25 mouse cellular contexts compared by ENCODE assay signal in the genomic region with DNA sequence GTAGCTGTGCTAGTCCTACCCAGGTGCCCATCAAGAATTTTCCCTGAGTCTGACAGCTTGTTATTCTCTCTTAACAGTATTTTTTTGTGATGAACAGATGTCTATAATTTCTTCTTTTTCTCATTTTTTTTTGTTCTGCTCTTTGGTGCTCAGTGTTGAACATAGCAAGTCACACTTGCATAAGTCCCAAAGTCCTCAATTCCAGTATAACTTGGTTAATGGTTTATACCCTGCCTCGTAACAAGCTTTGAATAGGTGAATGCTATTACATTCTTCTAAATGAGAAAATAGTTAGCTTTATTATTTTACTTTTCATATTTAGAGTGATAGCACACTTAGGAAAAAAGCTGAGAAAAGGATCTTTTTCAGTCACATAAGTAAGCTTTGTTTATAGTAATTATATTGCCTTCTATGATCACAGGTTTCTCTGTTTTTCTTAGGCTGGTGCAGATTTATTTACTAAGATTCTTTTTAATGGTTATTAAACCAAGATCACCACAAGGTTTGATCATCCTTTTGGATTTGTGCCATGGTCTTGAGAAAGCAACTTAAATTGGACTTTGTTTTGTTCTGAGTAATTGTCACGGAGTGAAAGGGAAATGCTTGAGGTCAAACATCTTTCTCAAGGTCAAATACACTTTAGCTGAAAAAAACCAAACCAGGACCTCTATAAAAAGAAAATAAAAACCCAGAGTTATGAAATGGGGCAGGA. TPM values are rescaled to one million over a fixed set of nuclear protein-coding genes. Genes with fewer than 3 reads are reported as not detected.
"Had no signal": no experiment of that assay in that cellular context is flagged by ENCODE, and none has a peak within 500 bp of the region (broad histone marks: within the 10 kb centered on the region; RNA-seq: fewer than 3 reads in every experiment).

No protein-coding gene starts in this region.

- H3K9ac ChIP-seq: lung, embryonic 14.5 days; midbrain, embryonic 12.5 days; neural tube, embryonic 13.5 days; neural tube, embryonic 15.5 days had no signal

- ATAC-seq: midbrain, embryonic 16.5 days had no signal

- H3K4me2 ChIP-seq: lung, embryonic 14.5 days; midbrain, embryonic 12.5 days; neural tube, embryonic 13.5 days; neural tube, embryonic 15.5 days had no signal

- H3K27me3 ChIP-seq: midbrain, embryonic 12.5 days; neural tube, embryonic 13.5 days; neural tube, embryonic 15.5 days had no signal

- H3K4me3 ChIP-seq: midbrain, embryonic 10.5 days; midbrain, embryonic 12.5 days; myocyte; neural tube, embryonic 13.5 days; neural tube, embryonic 15.5 days had no signal

- H3K9me3 ChIP-seq: midbrain, embryonic 10.5 days; midbrain, embryonic 12.5 days; neural tube, embryonic 13.5 days; neural tube, embryonic 15.5 days had no signal

- H3K4me1 ChIP-seq: midbrain, embryonic 10.5 days; midbrain, embryonic 12.5 days; neural tube, embryonic 13.5 days; neural tube, embryonic 15.5 days had no signal

- H3K36me3 ChIP-seq: midbrain, embryonic 10.5 days; midbrain, embryonic 12.5 days; neural tube, embryonic 13.5 days; neural tube, embryonic 15.5 days had no signal

- DNase-seq: lung, adult 18-20 months; lung, embryonic 14.5 days; lung, postnatal 10 days; lung, postnatal 4 days; midbrain, embryonic 14.5 days; retina, postnatal 1 day; right cerebral cortex, adult 18-20 months; right cerebral cortex, postnatal 25 days; right cerebral cortex, postnatal 4 days; spleen, adult 18-20 months; thymus, adult 18-20 months; thymus, postnatal 14 days; thymus, postnatal 36 days had no signal

- H3K27ac ChIP-seq: midbrain, embryonic 10.5 days; midbrain, embryonic 12.5 days; neural tube, embryonic 13.5 days; neural tube, embryonic 15.5 days had no signal

RNA-seq across cellular contexts. Expression of a gene that starts 45.9 kb away (rescaled TPM):
- total RNA-seq: megakaryocyte-erythroid progenitor cell, adult 5-6 weeks had no signal
- polyA plus RNA-seq: myocyte had no signal

RNA-seq across cellular contexts. Expression of a gene that starts 52.4 kb away (rescaled TPM):
- total RNA-seq: megakaryocyte-erythroid progenitor cell, adult 5-6 weeks had no signal
- polyA plus RNA-seq: lung, embryonic 14.5 days; lung, embryonic 16.5 days; midbrain, embryonic 10.5 days; midbrain, embryonic 12.5 days; midbrain, embryonic 14.5 days; midbrain, embryonic 16.5 days; myocyte; neural tube, embryonic 11.5 days; neural tube, embryonic 13.5 days; neural tube, embryonic 15.5 days; small intestine, adult 2 months; stomach, embryonic 14.5 days; thymus, postnatal 0 days had no signal
